Mouse (Mus musculus) liver, adult 2 months (tissue): ENCODE data around the gene Siglec1.

Source experiments
- CTCF ChIP-seq: fragments of 200-500 bp; IDR thresholded peaks from 2 replicates; pipeline ENCODE4 v1.5.1; 2011; ENCODE audit warnings: low read depth, low read length, control low read depth
- POLR2A ChIP-seq: fragments of 200-500 bp; IDR thresholded peaks from 2 replicates; pipeline ENCODE4 v1.6.1; 2011; ENCODE audit warnings: low read length, control low read depth; ENCODE audit not compliant: insufficient read depth; ENCODE audit errors: extremely low read depth

DNA sequence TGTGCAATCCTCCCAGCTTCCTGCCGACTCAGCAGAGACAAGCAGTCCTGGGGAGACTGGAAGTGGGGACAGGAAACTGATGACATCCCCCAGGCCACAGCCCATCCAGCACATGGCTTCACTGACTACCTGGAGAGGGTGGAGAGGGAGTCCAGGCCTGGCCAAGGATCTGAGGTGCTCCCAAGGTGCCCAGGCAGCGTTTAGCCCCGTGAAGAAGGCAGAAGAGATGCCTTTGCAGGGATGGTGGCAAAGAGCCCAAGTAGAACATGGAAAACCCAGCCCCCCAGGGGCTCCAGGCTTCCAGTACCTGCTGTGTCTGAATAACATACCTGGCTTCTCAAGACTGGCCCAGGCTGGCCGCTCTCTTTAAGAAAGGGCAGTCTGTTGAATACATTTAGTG, 2.0 kb upstream of the Siglec1 start:
- TF ChIP-seq POLR2A (no peak), CTCF (no peak)
